Mouse (Mus musculus): ENCODE data around the gene Dusp10.

The Dusp10 gene

GRCm38 (mm10) chr1:184032682-184033389, 19.7 kb downstream of the Dusp10 start:
- no peak for DNase-seq

GRCm38 (mm10) chr1:184033390-184034010, 20.4 kb downstream of the Dusp10 start:
- no peak for DNase-seq

GRCm38 (mm10) chr1:184034011-184034557, 21.0 kb downstream of the Dusp10 start, which contains the start of gene 1700056E22Rik:
1700056E22Rik (minus strand) TSS chr1:184034301.
- DNase-seq, result peak; percentile 99

- peak; percentile 53 for DNase-seq
Measured at GRCm38 (mm10) chr1:184034741-184035181, 21.7 kb downstream of the Dusp10 start.

GRCm38 (mm10) chr1:184035346-184035903, 22.3 kb downstream of the Dusp10 start:
- DNase-seq, result peak; percentile 55

DNA sequence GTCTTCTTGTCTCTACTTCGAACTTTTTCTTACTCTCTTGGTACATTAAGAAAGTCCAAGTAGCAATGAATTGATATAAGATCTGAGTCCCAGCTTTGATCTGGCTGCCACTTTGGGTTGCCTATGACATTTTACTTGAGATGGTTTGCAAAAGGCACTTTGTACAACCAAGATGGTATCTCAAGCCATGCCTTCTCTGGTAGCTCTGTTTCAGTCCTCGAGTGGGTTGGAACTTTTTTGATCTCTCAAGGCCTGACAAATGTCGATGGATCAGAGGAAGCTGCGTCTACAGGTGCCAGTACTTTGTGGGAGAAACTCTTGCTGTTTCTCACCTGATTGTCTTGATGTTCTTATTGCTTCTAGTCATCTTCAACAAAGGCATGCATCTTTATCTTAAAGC, 24.7 kb downstream of the Dusp10 start:
- no peak for DNase-seq

- no peak for DNase-seq
Measured at GRCm38 (mm10) chr1:184039301-184039700, 26.2 kb downstream of the Dusp10 start.

DNA sequence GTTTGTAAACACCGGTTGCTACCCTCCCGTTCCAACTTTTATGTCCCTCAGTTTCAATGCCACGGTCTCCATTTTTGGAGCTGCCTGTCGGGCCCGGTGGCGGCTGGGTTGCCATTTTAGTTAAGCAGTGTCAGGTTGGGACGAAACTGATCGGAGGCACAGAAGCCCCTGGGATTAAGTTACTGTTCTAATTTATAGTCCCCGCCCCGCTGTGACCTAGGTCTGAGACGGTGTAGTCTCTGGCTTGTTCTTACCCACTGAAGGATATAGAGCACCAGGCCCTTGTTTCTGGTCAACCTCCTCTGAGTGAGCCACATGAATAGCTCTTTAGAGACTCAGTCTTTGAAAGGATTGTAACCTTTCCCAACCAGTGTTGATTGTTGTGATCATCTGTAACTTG, 27.1 kb downstream of the Dusp10 start:
- no peak for DNase-seq

GRCm38 (mm10) chr1:184040906-184041305, 27.8 kb downstream of the Dusp10 start:
- no peak for DNase-seq

- no peak for DNase-seq
Measured at GRCm38 (mm10) chr1:184041778-184042573, 28.9 kb downstream of the Dusp10 start.

DNA sequence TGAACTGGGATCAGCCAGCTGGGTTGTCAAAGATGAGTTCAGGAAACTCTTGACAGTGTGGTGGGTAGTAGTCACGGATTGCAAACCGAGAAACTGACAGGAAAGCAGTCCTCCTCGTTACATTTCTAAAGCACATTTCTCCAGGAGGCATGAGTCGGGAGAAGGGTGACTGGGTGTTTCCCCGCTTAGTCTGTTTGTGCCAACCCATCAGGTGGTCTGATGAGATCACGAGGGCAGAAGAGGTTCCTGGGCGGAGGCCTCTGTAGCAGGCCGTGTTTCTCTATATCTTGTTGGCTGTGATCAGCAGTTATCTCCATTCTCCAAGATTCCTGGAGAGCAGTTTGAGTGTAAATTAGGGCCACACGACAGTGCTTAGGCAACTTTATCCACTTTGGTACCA, 29.6 kb downstream of the Dusp10 start:
- DNase-seq, result no peak

- DNase-seq, result no peak
Measured at GRCm38 (mm10) chr1:184043391-184043790, 30.3 kb downstream of the Dusp10 start.

DNA sequence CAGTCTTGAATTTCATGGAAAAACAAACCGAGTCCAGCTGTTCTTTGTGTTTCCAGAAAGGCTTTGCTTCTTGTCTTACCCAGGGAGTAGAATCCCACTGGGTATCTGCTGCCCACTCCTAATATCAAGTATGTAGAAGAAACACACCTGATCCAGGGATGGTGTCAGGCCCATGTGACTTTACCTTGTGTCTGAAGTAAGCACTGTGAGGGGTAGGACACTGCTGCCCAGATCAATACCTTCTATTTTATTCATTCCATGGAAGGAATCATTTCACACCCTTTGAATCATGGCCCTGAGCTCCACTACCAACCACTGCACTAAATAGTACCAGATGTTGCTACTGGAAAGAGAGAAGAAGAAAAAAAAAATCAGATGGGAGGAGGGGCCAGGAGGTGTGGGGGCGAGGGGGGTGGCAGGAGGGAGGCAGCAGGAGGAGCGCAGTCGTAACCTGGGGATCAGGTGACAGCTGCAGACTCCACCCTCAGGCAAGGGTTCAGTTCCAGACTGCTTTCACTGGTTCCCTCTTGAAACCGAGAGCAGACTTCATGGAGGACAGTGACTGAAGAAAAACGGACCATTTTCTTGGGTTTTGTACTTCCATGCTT, 33.1 kb downstream of the Dusp10 start:
- no peak for DNase-seq

DNA sequence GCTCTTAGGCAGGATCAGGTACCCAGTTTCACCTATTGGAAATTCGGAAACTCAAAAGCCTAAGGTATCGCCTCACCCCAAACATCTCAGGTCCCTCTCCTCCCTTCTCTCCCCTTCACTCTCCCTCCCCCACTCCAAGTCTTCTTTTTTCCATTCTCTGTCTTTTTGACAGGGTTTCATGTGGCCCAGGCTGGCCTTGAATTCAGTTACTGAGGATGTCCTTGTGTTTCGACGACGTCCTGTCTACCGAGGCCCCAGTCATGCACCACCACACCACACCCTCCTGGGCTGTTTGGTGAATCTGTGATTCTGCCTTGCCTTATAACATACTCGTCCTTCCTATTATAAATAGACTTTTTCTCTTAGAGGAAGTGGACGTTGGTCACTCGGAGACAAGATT, 34.7 kb downstream of the Dusp10 start:
- no peak for DNase-seq

DNA sequence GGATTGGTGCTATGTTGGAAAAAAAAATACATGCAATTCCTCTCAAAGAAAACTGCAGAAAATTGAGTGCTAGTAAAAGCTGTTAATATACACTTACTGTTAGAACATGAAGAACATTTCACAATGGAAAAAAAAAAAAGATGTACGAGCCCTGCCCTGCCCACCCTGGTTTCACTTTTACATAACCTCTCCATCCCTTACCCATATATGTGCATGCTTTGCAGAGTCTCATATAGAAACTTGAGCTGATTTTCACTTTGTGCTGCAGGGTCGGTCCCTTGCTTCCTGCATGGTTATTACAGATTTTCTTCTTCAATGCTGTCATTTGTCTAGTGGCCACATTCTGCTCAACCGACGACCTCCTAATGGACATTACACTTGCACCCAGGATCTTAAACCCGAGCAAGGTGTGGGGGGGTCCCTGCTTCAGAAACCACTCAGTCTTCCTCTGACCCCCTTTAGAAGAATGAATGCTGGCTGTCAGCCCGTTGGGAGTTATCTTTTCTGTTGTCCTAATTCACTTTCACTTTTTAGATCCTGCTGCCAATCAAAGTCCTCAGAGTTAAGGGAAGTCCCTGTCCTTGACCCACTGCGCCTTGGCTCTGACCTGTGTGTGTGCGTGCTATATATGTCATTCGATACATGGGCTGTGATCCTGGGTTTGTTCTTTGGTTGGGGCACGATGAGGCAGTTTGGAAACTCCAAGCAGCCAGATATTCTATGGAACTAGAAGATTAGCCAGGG, 35.7 kb downstream of the Dusp10 start:
- DNase-seq, result no peak

DNA sequence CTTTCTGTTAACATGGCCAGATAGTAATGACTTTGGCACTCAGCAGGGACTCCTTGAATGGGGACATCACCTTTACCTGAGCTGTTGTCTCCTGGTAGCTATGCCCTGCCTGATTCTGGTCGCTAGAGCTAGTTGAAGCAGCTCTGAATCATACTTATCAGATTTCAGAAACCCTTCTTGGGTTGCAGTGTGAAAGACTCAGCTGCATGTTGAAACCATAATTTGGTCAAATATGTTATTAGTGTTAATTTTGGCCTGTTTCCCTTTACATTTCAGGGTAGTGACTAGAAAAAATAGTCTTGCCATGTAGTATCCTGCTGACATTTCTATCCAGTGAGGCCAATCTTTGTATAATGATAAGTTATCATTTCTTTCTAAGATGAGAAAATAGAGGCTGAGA, 38.2 kb downstream of the Dusp10 start:
- DNase-seq, result no peak

- DNase-seq, result peak; percentile 68
Measured at GRCm38 (mm10) chr1:184051824-184052223, 38.7 kb downstream of the Dusp10 start.

GRCm38 (mm10) chr1:184052331-184052730, 39.2 kb downstream of the Dusp10 start:
- DNase-seq, result no peak

DNA sequence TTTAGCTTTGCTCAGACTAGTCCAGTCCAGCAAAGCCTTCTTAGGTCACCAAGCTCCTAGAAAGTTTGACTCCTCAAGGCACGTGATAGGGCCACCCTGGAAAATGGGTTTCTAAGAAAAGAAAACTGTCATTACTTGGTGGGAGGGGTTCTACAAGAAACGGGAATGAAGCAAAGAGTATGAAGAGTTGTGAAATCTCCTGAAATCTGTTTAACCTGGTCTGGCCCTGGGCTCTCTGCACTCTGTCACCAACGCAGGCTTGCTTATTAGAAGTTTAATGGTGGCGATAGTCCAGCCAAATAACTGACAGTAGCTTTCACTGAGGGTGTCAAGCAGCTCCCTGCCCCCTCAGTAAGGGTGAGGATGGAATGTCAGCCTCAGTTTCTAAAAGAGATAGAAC, 40.0 kb downstream of the Dusp10 start:
- DNase-seq, result no peak

GRCm38 (mm10) chr1:184053711-184054110, 40.6 kb downstream of the Dusp10 start:
- no peak for DNase-seq

- DNase-seq, result no peak
Measured at GRCm38 (mm10) chr1:184054176-184054575, 41.1 kb downstream of the Dusp10 start.

DNA sequence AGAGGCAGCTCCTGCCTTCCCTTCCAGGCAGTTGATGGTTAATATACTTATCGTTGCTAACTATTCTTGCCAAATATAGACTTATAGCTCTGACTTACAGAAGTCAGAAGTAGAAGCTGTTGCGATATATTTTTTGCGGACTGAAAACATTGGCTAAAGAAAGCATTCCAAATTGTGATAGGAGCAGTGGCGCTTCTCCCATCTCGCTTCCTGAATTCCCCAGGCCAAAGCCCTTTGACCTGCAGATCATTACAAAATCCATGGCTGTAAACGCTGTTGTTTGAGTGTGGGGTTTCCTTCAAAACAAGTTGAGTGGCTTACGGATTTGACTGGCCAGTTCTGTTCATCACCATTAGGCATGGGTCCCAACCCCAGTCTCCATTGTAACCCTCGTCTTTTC, 45.1 kb downstream of the Dusp10 start:
- no peak for DNase-seq

Measured in cerebellum, adult 9-11 months (tissue).